Mouse (Mus musculus): ENCODE measurements at regions not wholly inside any gene's neighbourhood (a gene's known extent, or its start where the extent isn't known, plus 50 kb on each side); places are given as distances from the start of the nearest gene placed in this dataset.

- Histone ChIP-seq H3K27ac (ENCODE audit: low read length) (no peak overlapping the region), H3K27me3 (replicated peaks; ENCODE audit: control insufficient read depth, insufficient read depth, low read length) (no peaks in the 10 kb centered on the region), H3K9me3 (ENCODE audit: control insufficient read depth, low read length) (no peaks in the 10 kb centered on the region), H3K4me3 (replicated peaks; ENCODE audit: low read length) (no peak overlapping the region), H3K4me2 (ENCODE audit: low read length) (no peak overlapping the region), H3K4me1 (replicated peaks; ENCODE audit: control insufficient read depth, insufficient read depth, low read length) (no peaks in the 10 kb centered on the region), H3K36me3 (ENCODE audit: control insufficient read depth, insufficient read depth) (no peaks in the 10 kb centered on the region), H3K9ac (replicated peaks; ENCODE audit: low read depth, low read length) (no peak overlapping the region)
- no peak for ATAC-seq
- 85% methylated on average over 4 of the region's 4 CpGs for WGBS
These were observed 98.0 kb downstream of the Dhx15 start for GRCm38 (mm10) chr5:52092273-52092672.

- Histone ChIP-seq H3K36me3 (ENCODE audit: control insufficient read depth, insufficient read depth) (no peaks in the 10 kb centered on the region), H3K27ac (ENCODE audit: low read length) (no peak overlapping the region), H3K27me3 (replicated peaks; ENCODE audit: control insufficient read depth, insufficient read depth, low read length) (no peaks in the 10 kb centered on the region), H3K9me3 (ENCODE audit: control insufficient read depth, low read length) (no peaks in the 10 kb centered on the region), H3K9ac (replicated peaks; ENCODE audit: low read depth, low read length) (no peak overlapping the region), H3K4me1 (replicated peaks; ENCODE audit: control insufficient read depth, insufficient read depth, low read length) (no peaks in the 10 kb centered on the region), H3K4me2 (ENCODE audit: low read length) (no peak overlapping the region), H3K4me3 (replicated peaks; ENCODE audit: low read length) (no peak overlapping the region)
- ATAC-seq: no peak
- WGBS: 73% methylated on average over 10 of the region's 10 CpGs
These were observed 102.2 kb downstream of the Dhx15 start for GRCm38 (mm10) chr5:52088131-52088530.

- no peak for ATAC-seq
- H3K9ac ChIP-seq (replicated peaks; ENCODE audit: low read depth, low read length): no peak overlapping the region
- H3K27ac ChIP-seq (ENCODE audit: low read length): no peak overlapping the region
- no peaks in the 10 kb centered on the region for H3K27me3 ChIP-seq (replicated peaks; ENCODE audit: control insufficient read depth, insufficient read depth, low read length)
- no peaks in the 10 kb centered on the region for H3K36me3 ChIP-seq (ENCODE audit: control insufficient read depth, insufficient read depth)
- H3K4me1 ChIP-seq (replicated peaks; ENCODE audit: control insufficient read depth, insufficient read depth, low read length): no peaks in the 10 kb centered on the region
- H3K4me3 ChIP-seq (replicated peaks; ENCODE audit: low read length): no peak overlapping the region
- WGBS: 63% methylated on average over 7 of the region's 7 CpGs
- H3K9me3 ChIP-seq (ENCODE audit: control insufficient read depth, low read length): no peaks in the 10 kb centered on the region
- no peak overlapping the region for H3K4me2 ChIP-seq (ENCODE audit: low read length)
These were observed 103.4 kb downstream of the Dhx15 start for GRCm38 (mm10) chr5:52086766-52087429.

- Histone ChIP-seq H3K4me2 (ENCODE audit: low read length) (no peak overlapping the region), H3K9ac (replicated peaks; ENCODE audit: low read depth, low read length) (no peak overlapping the region), H3K27ac (ENCODE audit: low read length) (no peak overlapping the region), H3K9me3 (ENCODE audit: control insufficient read depth, low read length) (no peaks in the 10 kb centered on the region), H3K4me1 (replicated peaks; ENCODE audit: control insufficient read depth, insufficient read depth, low read length) (no peaks in the 10 kb centered on the region), H3K4me3 (replicated peaks; ENCODE audit: low read length) (no peak overlapping the region), H3K27me3 (replicated peaks; ENCODE audit: control insufficient read depth, insufficient read depth, low read length) (no peaks in the 10 kb centered on the region), H3K36me3 (ENCODE audit: control insufficient read depth, insufficient read depth) (no peaks in the 10 kb centered on the region)
- WGBS: 76% methylated on average over 4 of the region's 4 CpGs
- ATAC-seq: no peak
These were observed 110.0 kb downstream of the Dhx15 start for GRCm38 (mm10) chr5:52080268-52080667.

- Histone ChIP-seq H3K36me3 (ENCODE audit: control insufficient read depth, insufficient read depth) (no peaks in the 10 kb centered on the region), H3K4me2 (ENCODE audit: low read length) (no peak overlapping the region), H3K27ac (ENCODE audit: low read length) (no peak overlapping the region), H3K9ac (replicated peaks; ENCODE audit: low read depth, low read length) (no peak overlapping the region), H3K4me1 (replicated peaks; ENCODE audit: control insufficient read depth, insufficient read depth, low read length) (no peaks in the 10 kb centered on the region), H3K9me3 (ENCODE audit: control insufficient read depth, low read length) (no peaks in the 10 kb centered on the region), H3K27me3 (replicated peaks; ENCODE audit: control insufficient read depth, insufficient read depth, low read length) (no peaks in the 10 kb centered on the region), H3K4me3 (replicated peaks; ENCODE audit: low read length) (no peak overlapping the region)
- WGBS: 87% methylated on average over 3 of the region's 3 CpGs
- no peak for ATAC-seq
These were observed 112.6 kb downstream of the Dhx15 start for GRCm38 (mm10) chr5:52077696-52078095.

GRCm38 (mm10) chr5:52075096-52075495 is 115.2 kb downstream of the Dhx15 start:
- no peaks in the 10 kb centered on the region for H3K9me3 ChIP-seq (ENCODE audit: control insufficient read depth, low read length)
- no peaks in the 10 kb centered on the region for H3K27me3 ChIP-seq (replicated peaks; ENCODE audit: control insufficient read depth, insufficient read depth, low read length)
- no peaks in the 10 kb centered on the region for H3K36me3 ChIP-seq (ENCODE audit: control insufficient read depth, insufficient read depth)
- H3K27ac ChIP-seq (ENCODE audit: low read length): no peak overlapping the region
- 91% methylated on average over 2 of the region's 2 CpGs for WGBS
- H3K4me3 ChIP-seq (replicated peaks; ENCODE audit: low read length): no peak overlapping the region
- no peak overlapping the region for H3K4me2 ChIP-seq (ENCODE audit: low read length)
- no peak for ATAC-seq
- H3K9ac ChIP-seq (replicated peaks; ENCODE audit: low read depth, low read length): no peak overlapping the region
- H3K4me1 ChIP-seq (replicated peaks; ENCODE audit: control insufficient read depth, insufficient read depth, low read length): no peaks in the 10 kb centered on the region

GRCm38 (mm10) chr5:52064804-52065451 is 125.4 kb downstream of the Dhx15 start:
- Histone ChIP-seq H3K4me1 (replicated peaks; ENCODE audit: control insufficient read depth, insufficient read depth, low read length) (no peaks in the 10 kb centered on the region), H3K4me3 (replicated peaks; ENCODE audit: low read length) (no peak overlapping the region), H3K27me3 (replicated peaks; ENCODE audit: control insufficient read depth, insufficient read depth, low read length) (no peaks in the 10 kb centered on the region), H3K9ac (replicated peaks; ENCODE audit: low read depth, low read length) (no peak overlapping the region), H3K36me3 (ENCODE audit: control insufficient read depth, insufficient read depth) (no peaks in the 10 kb centered on the region), H3K9me3 (ENCODE audit: control insufficient read depth, low read length) (no peaks in the 10 kb centered on the region), H3K27ac (ENCODE audit: low read length) (no peak overlapping the region), H3K4me2 (ENCODE audit: low read length) (no peak overlapping the region)
- 35% methylated on average over 16 of the region's 16 CpGs for WGBS
- peak; percentile 92 for ATAC-seq

GRCm38 (mm10) chr5:52062214-52062613 is 128.1 kb downstream of the Dhx15 start:
- Histone ChIP-seq H3K4me1 (replicated peaks; ENCODE audit: control insufficient read depth, insufficient read depth, low read length) (no peaks in the 10 kb centered on the region), H3K9ac (replicated peaks; ENCODE audit: low read depth, low read length) (no peak overlapping the region), H3K27me3 (replicated peaks; ENCODE audit: control insufficient read depth, insufficient read depth, low read length) (no peaks in the 10 kb centered on the region), H3K36me3 (ENCODE audit: control insufficient read depth, insufficient read depth) (no peaks in the 10 kb centered on the region), H3K27ac (ENCODE audit: low read length) (no peak overlapping the region), H3K4me2 (ENCODE audit: low read length) (no peak overlapping the region), H3K9me3 (ENCODE audit: control insufficient read depth, low read length) (no peaks in the 10 kb centered on the region), H3K4me3 (replicated peaks; ENCODE audit: low read length) (no peak overlapping the region)
- ATAC-seq: no peak
- WGBS: 69% methylated on average over 4 of the region's 4 CpGs

- no peaks in the 10 kb centered on the region for H3K36me3 ChIP-seq (ENCODE audit: control insufficient read depth, insufficient read depth)
- no peaks in the 10 kb centered on the region for H3K9me3 ChIP-seq (ENCODE audit: control insufficient read depth, low read length)
- H3K4me1 ChIP-seq (replicated peaks; ENCODE audit: control insufficient read depth, insufficient read depth, low read length): no peaks in the 10 kb centered on the region
- H3K27me3 ChIP-seq (replicated peaks; ENCODE audit: control insufficient read depth, insufficient read depth, low read length): no peaks in the 10 kb centered on the region
- no peak overlapping the region for H3K4me2 ChIP-seq (ENCODE audit: low read length)
- no peak overlapping the region for H3K9ac ChIP-seq (replicated peaks; ENCODE audit: low read depth, low read length)
- ATAC-seq: no peak
- H3K4me3 ChIP-seq (replicated peaks; ENCODE audit: low read length): no peak overlapping the region
- H3K27ac ChIP-seq (ENCODE audit: low read length): no peak overlapping the region
- WGBS: 82% methylated on average over 6 of the region's 6 CpGs
These were observed 129.1 kb downstream of the Dhx15 start for GRCm38 (mm10) chr5:52061226-52061625.

Measured in forebrain, embryonic 16.5 days (tissue).